ENCODE assay signal across 35 mouse cellular contexts in the genomic region with DNA sequence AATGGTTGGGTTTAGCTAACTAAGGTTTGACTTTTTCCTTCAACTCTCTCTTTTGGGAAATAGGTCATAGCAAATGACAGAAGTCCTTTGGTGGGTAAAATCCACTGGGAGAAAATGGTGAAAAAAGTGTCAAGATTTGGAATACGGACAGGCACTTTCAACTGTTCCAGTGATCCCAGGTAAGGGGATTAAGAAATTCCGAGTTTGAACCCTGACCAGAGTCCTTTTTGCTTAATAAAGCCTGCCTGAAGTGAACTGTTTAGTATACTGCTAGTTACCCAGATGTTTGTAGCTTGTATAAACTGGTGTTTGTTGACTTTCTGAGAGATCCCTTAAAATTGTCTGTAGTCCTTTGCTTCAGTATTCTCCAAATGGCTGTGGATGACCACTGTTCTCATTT.
"Had no signal": no experiment of that assay in that cellular context is flagged by ENCODE, and none has a peak within 500 bp of the region (broad histone marks: within the 10 kb centered on the region; RNA-seq: fewer than 3 reads in every experiment).

No protein-coding gene starts in this region.

- H3K9me3 ChIP-seq: heart, embryonic 10.5 days; heart, embryonic 12.5 days; heart, embryonic 13.5 days; heart, embryonic 15.5 days; hindbrain, embryonic 10.5 days; hindbrain, embryonic 12.5 days; hindbrain, embryonic 13.5 days; hindbrain, embryonic 15.5 days; intestine, embryonic 15.5 days; kidney, embryonic 15.5 days had no signal

- H3K4me2 ChIP-seq: heart, embryonic 11.5 days; heart, embryonic 12.5 days; heart, embryonic 13.5 days; heart, embryonic 15.5 days; hindbrain, embryonic 12.5 days; hindbrain, embryonic 13.5 days; hindbrain, embryonic 14.5 days; hindbrain, embryonic 15.5 days; intestine, embryonic 15.5 days; kidney, embryonic 15.5 days had no signal

- H3K27me3 ChIP-seq: heart, embryonic 12.5 days; heart, embryonic 13.5 days; heart, embryonic 15.5 days; hindbrain, embryonic 12.5 days; hindbrain, embryonic 13.5 days; hindbrain, embryonic 15.5 days; intestine, embryonic 15.5 days; kidney, embryonic 15.5 days had no signal

- H3K27ac ChIP-seq: heart, embryonic 10.5 days; heart, embryonic 13.5 days; heart, embryonic 15.5 days; hindbrain, embryonic 10.5 days; hindbrain, embryonic 12.5 days; hindbrain, embryonic 13.5 days; hindbrain, embryonic 14.5 days; hindbrain, embryonic 15.5 days; hindbrain, postnatal 0 days; intestine, embryonic 15.5 days; kidney, embryonic 15.5 days; kidney, postnatal 0 days; layer of hippocampus, adult 2 months had no signal

- H3K4me1 ChIP-seq: heart, embryonic 10.5 days; heart, embryonic 15.5 days; hindbrain, embryonic 10.5 days; hindbrain, embryonic 12.5 days; hindbrain, embryonic 13.5 days; hindbrain, embryonic 15.5 days; intestine, embryonic 15.5 days; kidney, embryonic 15.5 days had no signal

- H3K4me3 ChIP-seq: heart, embryonic 10.5 days; heart, embryonic 12.5 days; heart, embryonic 13.5 days; heart, embryonic 15.5 days; hindbrain, embryonic 10.5 days; hindbrain, embryonic 12.5 days; hindbrain, embryonic 13.5 days; hindbrain, embryonic 15.5 days; intestine, embryonic 15.5 days; kidney, embryonic 15.5 days; layer of hippocampus, adult 2 months had no signal

- H3K9ac ChIP-seq: heart, embryonic 12.5 days; heart, embryonic 13.5 days; heart, embryonic 15.5 days; hindbrain, embryonic 12.5 days; hindbrain, embryonic 13.5 days; hindbrain, embryonic 14.5 days; hindbrain, embryonic 15.5 days; intestine, embryonic 15.5 days; kidney, embryonic 15.5 days had no signal

- DNase-seq: heart, postnatal 10 days; heart, postnatal 14 days; heart, postnatal 36 days; heart, postnatal 4 days; kidney, adult 11 months; kidney, adult 18-20 months; kidney, adult 2 months; kidney, adult 8-10 months; kidney, adult 9 months; kidney, postnatal 10 days; kidney, postnatal 14 days; kidney, postnatal 25 days; kidney, postnatal 36 days; kidney, postnatal 4 days; layer of hippocampus, adult 9-11 months; layer of hippocampus, postnatal 36 days had no signal

- ATAC-seq: hindbrain, embryonic 16.5 days; hindbrain, postnatal 0 days; inflammation-experienced regulatory T-cells, adult 6 months; intestine, embryonic 15.5 days; intestine, embryonic 16.5 days; intestine, postnatal 0 days had no signal
